Mouse (Mus musculus): Measurements from ENCODE around the gene Akap3. TPM values are rescaled to one million over a fixed set of nuclear protein-coding genes. Genes with fewer than 3 reads are reported as not detected.
A peak's percentile ranks its signal among the peaks of the same experiment; 100 is the strongest.

The Akap3 gene
- polyA plus RNA-seq, 2 experiments, result not detected

GRCm38 (mm10) chr6:126921111-126921881, 68.4 kb downstream of the Akap3 start, which contains the start of gene Dyrk4:
Gene Dyrk4 (minus strand): TSS chr6:126921839.
- H3K27me3 ChIP-seq (ENCODE audit: control insufficient read depth, insufficient read depth, low read length), result no peaks in the 10 kb centered on the region
- DNase-seq (ENCODE audit: low read depth in 3 of 3, low spot score in 3 of 3) (no peak), ATAC-seq (ENCODE audit: insufficient read depth) (peak; percentile 35; the same call in 1 of the 2 replicates)
- TF ChIP-seq EP300 (IDR thresholded peaks at IDR 0.05; ENCODE audit: low read depth) (no peak), CTCF (IDR thresholded peaks at IDR 0.05; ENCODE audit: low read depth) (no peak)
- 24% methylated on average over 21 of the region's 21 CpGs for WGBS (ENCODE audit: insufficient replicate concordance)
- H3K27ac ChIP-seq, result no peak within 1 kb of the TSS
- H3K4me3 ChIP-seq (ENCODE audit: insufficient read depth in 1 of 2, low read depth in 2 of 2, low read length in 2 of 2), result no peak within 1 kb of the TSS
- H3K4me2 ChIP-seq (ENCODE audit: low read depth), result no peak within 1 kb of the TSS
- H3K36me3 ChIP-seq (replicated peaks; ENCODE audit: control insufficient read depth, insufficient read depth, low read depth), result peaks cover 41% of the 10 kb centered on the region
- no peaks in the 10 kb centered on the region for H3K9me3 ChIP-seq (ENCODE audit: control insufficient read depth, low read length)
- H3K4me1 ChIP-seq (replicated peaks; ENCODE audit: control insufficient read depth in 2 of 2, insufficient read depth in 2 of 2, low read length in 1 of 2), result 0 out of 4 replicates have a peak, but pooled peaks cover 0 to 3% of the 10 kb centered on the region in 2 experiments
- H3K9ac ChIP-seq (replicated peaks), result no peak within 1 kb of the TSS

Other genes with a start within 250 kb of the Akap3 start
- gene Kcna1, start 206.7 kb upstream of the Akap3 start, polyA plus RNA-seq (2012; rRNA removed), result not detected in 2 replicates
- gene Kcna1, start 206.7 kb upstream of the Akap3 start, polyA plus RNA-seq (2014; fragmentation: Nextera tagmentation; extraction: Ambion mirVana), result not detected in 2 replicates
- 0.07 and 0.11 TPM in 2 replicates for gene Kcna6, start 112.4 kb upstream of the Akap3 start, polyA plus RNA-seq (2012; rRNA removed)
- 0.06 and 0.10 TPM in 2 replicates for gene Kcna6, start 112.4 kb upstream of the Akap3 start, polyA plus RNA-seq (2014; fragmentation: Nextera tagmentation; extraction: Ambion mirVana)
- 54.1 and 63.5 TPM in 2 replicates for gene Ndufa9, start 4.0 kb upstream of the Akap3 start, polyA plus RNA-seq (2012; rRNA removed)
- gene Ndufa9, start 4.0 kb upstream of the Akap3 start, polyA plus RNA-seq (2014; fragmentation: Nextera tagmentation; extraction: Ambion mirVana), result 145 and 151 TPM in 2 replicates
- not detected in 2 replicates for gene Dyrk4, start 68.7 kb downstream of the Akap3 start, polyA plus RNA-seq (2012; rRNA removed)
- gene Dyrk4, start 68.7 kb downstream of the Akap3 start, polyA plus RNA-seq (2014; fragmentation: Nextera tagmentation; extraction: Ambion mirVana), result 0.09 TPM in 1 of 2 replicates, not detected in the other
- 28.6 and 37.7 TPM in 2 replicates for gene Rad51ap1, start 86.5 kb downstream of the Akap3 start, polyA plus RNA-seq (2012; rRNA removed)
- 48.7 and 59.7 TPM in 2 replicates for gene Rad51ap1, start 86.5 kb downstream of the Akap3 start, polyA plus RNA-seq (2014; fragmentation: Nextera tagmentation; extraction: Ambion mirVana)
- 5.3 and 9.1 TPM in 2 replicates for gene D6Wsu163e, start 86.9 kb downstream of the Akap3 start, polyA plus RNA-seq (2012; rRNA removed)
- gene D6Wsu163e, start 86.9 kb downstream of the Akap3 start, polyA plus RNA-seq (2014; fragmentation: Nextera tagmentation; extraction: Ambion mirVana), result 14.5 and 16.0 TPM in 2 replicates
- not detected in 2 replicates for gene Fgf6, start 162.5 kb downstream of the Akap3 start, polyA plus RNA-seq (2012; rRNA removed)
- gene Fgf6, start 162.5 kb downstream of the Akap3 start, polyA plus RNA-seq (2014; fragmentation: Nextera tagmentation; extraction: Ambion mirVana), result not detected in 2 replicates
- not detected in 2 replicates for gene Fgf23, start 219.8 kb downstream of the Akap3 start, polyA plus RNA-seq (2012; rRNA removed)
- not detected in 2 replicates for gene Fgf23, start 219.8 kb downstream of the Akap3 start, polyA plus RNA-seq (2014; fragmentation: Nextera tagmentation; extraction: Ambion mirVana)

Data from liver, embryonic 14.5 days (tissue).